Mouse (Mus musculus): ENCODE data around the gene Foxp1.

GRCm38 (mm10) chr6:99173066-99173901 is 349.2 kb downstream of the Foxp1 start:
- TF ChIP-seq CTCF (IDR thresholded peaks at IDR 0.05; ENCODE audit: borderline replicate concordance, control insufficient read depth, extremely low read depth, insufficient read depth, low read length, poor library complexity) (no peak), POLR2A (IDR thresholded peaks at IDR 0.05; ENCODE audit: control insufficient read depth, extremely low read depth, insufficient read depth, low read length, poor library complexity) (no peak)
